Comparison of ENCODE assay signal across 8 mouse cellular contexts in genomic region chr11:89298285-89299010, GRCm38 (mm10). TPM values are rescaled to one million over a fixed set of nuclear protein-coding genes. Genes with fewer than 3 reads are reported as not detected.
DNase-seq lines count a peak whose midpoint lies in the region; ATAC-seq and TF ChIP-seq lines count a peak whose summit lies in the region.

No protein-coding gene starts in this region.

- ATAC-seq in limb, embryonic 11.5 days (ENCODE audit: insufficient number of reproducible peaks, low FRiP score, low TSS enrichment, low read depth), result peak; percentile 58; the same call in 1 of the 2 replicates

- DNase-seq in heart, adult 2 months, result peak; percentile 9 to 33
- DNase-seq in heart, adult 9 months (ENCODE audit: low spot score in 2 of 2), result no peak
- DNase-seq in CH12.LX (ENCODE audit: extremely low read depth), result no peak
- peak; percentile 90 for DNase-seq in embryo, embryonic 10 days (ENCODE audit: low spot score)
- DNase-seq in heart, postnatal 14 days, result peak; percentile 29 to 38
- peak; percentile 83 for DNase-seq in limb, embryonic 11.5 days (ENCODE audit: low spot score)
- no peak for DNase-seq in spleen, postnatal 36 days (ENCODE audit: low spot score in 2 of 2)

- no peak for TF ChIP-seq RAD21 in CH12.LX (IDR thresholded peaks at IDR 0.05; ENCODE audit: low read depth, low read length)

- no peak overlapping the region for H3K9ac ChIP-seq in heart, adult 2 months (ENCODE audit: low read depth, low read length)
- H3K9ac ChIP-seq in CH12.LX (ENCODE audit: insufficient read depth, low read depth), result no peak overlapping the region
- no peak overlapping the region; the same call in 1 of the 2 replicates for H3K9ac ChIP-seq in limb, embryonic 11.5 days (ENCODE audit: low read length)

- WGBS in heart, adult 2 months, result under 1% methylated on average over 50 of the region's 51 CpGs
- WGBS in limb, embryonic 11.5 days, result under 1% methylated on average over 51 of the region's 51 CpGs

- H3K4me3 ChIP-seq in heart, adult 2 months, result peak overlapping the region; percentile 37
- H3K4me3 ChIP-seq in CH12.LX (replicated peaks in 1 of 3; ENCODE audit: low read depth in 2 of 3, low read length in 2 of 3, poor library complexity in 1 of 3) (no peak overlapping the region), myocyte (peak overlapping the region; percentile 24)
- H3K4me3 ChIP-seq in limb, embryonic 11.5 days (ENCODE audit: low read depth, low read length), result peak overlapping the region; percentile 33

- intact Hi-C loops in heart, adult 2 months (cut with DNase I), result no loop called here
- intact Hi-C loops in heart, postnatal 14 days (cut with DNase I), result loop anchor here (5.0 kb wide), 1 partner anchor 311 kb away; no protein-coding TSS in a partner anchor

- no peaks in the 10 kb centered on the region for H3K36me3 ChIP-seq in heart, adult 2 months (ENCODE audit: control insufficient read depth, insufficient read depth, low read length)
- H3K36me3 ChIP-seq in CH12.LX (replicated peaks in 1 of 2; ENCODE audit: control insufficient read depth in 1 of 2, insufficient read depth in 1 of 2, low read length in 1 of 2) (no peaks in the 10 kb centered on the region), myocyte (ENCODE audit: control insufficient read depth, insufficient read depth) (no peaks in the 10 kb centered on the region)
- no peaks in the 10 kb centered on the region for H3K36me3 ChIP-seq in limb, embryonic 11.5 days (ENCODE audit: control insufficient read depth, insufficient read depth, low read length)

- H3K4me2 ChIP-seq in CH12.LX (ENCODE audit: insufficient read depth, low read depth, poor library complexity, severe bottlenecking) (peak overlapping the region; percentile 83), myocyte (ENCODE audit: low read depth) (peak overlapping the region; percentile 77)
- peak overlapping the region; percentile 67 for H3K4me2 ChIP-seq in limb, embryonic 11.5 days (ENCODE audit: low read depth, severe bottlenecking)

- no peak for TF ChIP-seq EP300 in heart, adult 2 months (IDR thresholded peaks at IDR 0.05; ENCODE audit: insufficient read depth, low read depth, low read length)
- no peak for TF ChIP-seq EP300 in CH12.LX (IDR thresholded peaks at IDR 0.05; ENCODE audit: low read length)

- H3ac ChIP-seq in myocyte (ENCODE audit: control insufficient read depth, insufficient read length), result peak overlapping the region; percentile 31

- peaks cover 16% of the 10 kb centered on the region for H3K27me3 ChIP-seq in heart, adult 2 months (ENCODE audit: control insufficient read depth, insufficient read depth, low read length)
- H3K27me3 ChIP-seq in CH12.LX (replicated peaks), result no peaks in the 10 kb centered on the region
- peaks cover 19% of the 10 kb centered on the region for H3K27me3 ChIP-seq in limb, embryonic 11.5 days (ENCODE audit: control insufficient read depth, insufficient read depth, low read length)
- no peaks in the 10 kb centered on the region for H3K27me3 ChIP-seq in myocyte (ENCODE audit: control insufficient read depth, insufficient read depth, insufficient read length)

- no peak overlapping the region for H3K27ac ChIP-seq in heart, adult 2 months
- no peak overlapping the region for H3K27ac ChIP-seq in CH12.LX (ENCODE audit: insufficient read depth, low read depth)
- no peak overlapping the region for H3K27ac ChIP-seq in limb, embryonic 11.5 days (replicated peaks; ENCODE audit: low read depth, low read length)

- in situ Hi-C loops in CH12.LX (cut with MboI; ENCODE audit: low pct_ligation_motif_present, low pct_unique_long_range_greater_than_20kb, low sequenced_read_pairs), result no loop called here

- peaks cover 14% of the 10 kb centered on the region for H3K9me3 ChIP-seq in CH12.LX (replicated peaks; ENCODE audit: low read length)
- no peaks in the 10 kb centered on the region for H3K9me3 ChIP-seq in limb, embryonic 11.5 days (ENCODE audit: control insufficient read depth, low read length)

- TF ChIP-seq POLR2A in heart, adult 2 months (IDR thresholded peaks at IDR 0.05; ENCODE audit: insufficient read depth, low read depth, low read length), result no peak
- TF ChIP-seq POLR2A in CH12.LX (IDR thresholded peaks at IDR 0.05; ENCODE audit: low read depth, low read length) (no peak), myocyte (IDR thresholded peaks at IDR 0.05; ENCODE audit: insufficient read length, low read depth) (peak; percentile 55)

- no peaks in the 10 kb centered on the region for H3K79me2 ChIP-seq in heart, adult 2 months (replicated peaks; ENCODE audit: control insufficient read depth, insufficient read depth, low read length)
- H3K79me2 ChIP-seq in CH12.LX (replicated peaks; ENCODE audit: control insufficient read depth, extremely low read depth, insufficient read depth, poor library complexity, severe bottlenecking), result no peaks in the 10 kb centered on the region
- H3K79me2 ChIP-seq in myocyte (ENCODE audit: control insufficient read depth, insufficient read depth), result no peaks in the 10 kb centered on the region

- dilution Hi-C loops in CH12.LX (cut with MboI; ENCODE audit: extremely low pct_ligation_motif_present, extremely low pct_unique_long_range_greater_than_20kb, low sequenced_read_pairs), result no loop called here

- TF ChIP-seq CTCF in heart, adult 2 months (IDR thresholded peaks at IDR 0.05), result peak; percentile 50
- peak in 1 of 2 experiments; percentile 22; a peak in 2 of 4 replicates for TF ChIP-seq CTCF in CH12.LX (conservative IDR thresholded peaks at IDR 0.05 in 1 of 2, IDR thresholded peaks at IDR 0.05 in 1 of 2; ENCODE audit: low read depth in 2 of 2, low read length in 2 of 2)

- no peaks in the 10 kb centered on the region for H3K4me1 ChIP-seq in heart, adult 2 months (ENCODE audit: control insufficient read depth, insufficient read depth, low read length)
- H3K4me1 ChIP-seq in CH12.LX (ENCODE audit: control insufficient read depth in 1 of 2, insufficient read depth in 2 of 2), result no peaks in the 10 kb centered on the region
- peaks cover 9% of the 10 kb centered on the region for H3K4me1 ChIP-seq in limb, embryonic 11.5 days (ENCODE audit: control insufficient read depth, insufficient read depth, low read length)

TF ChIP-seq in CH12.LX, 34 proteins besides CTCF, POLR2A, EP300 and RAD21:
- no peak for TF ChIP-seq CHD1 (IDR thresholded peaks at IDR 0.05; ENCODE audit: low read depth, low read length)
- TF ChIP-seq SMC3 (IDR thresholded peaks at IDR 0.05; ENCODE audit: low read depth, low read length), result 0 out of 2 replicates have a peak, but pooled peaks have one; percentile 2

TF ChIP-seq in myocyte, 11 proteins besides CTCF, POLR2A, EP300 and RAD21:
- TF ChIP-seq POLR2AphosphoS2 (IDR thresholded peaks at IDR 0.05; ENCODE audit: insufficient read length, low read depth) (peak; percentile 30), TCF12 (IDR thresholded peaks at IDR 0.05; ENCODE audit: insufficient read depth, poor library complexity, severe bottlenecking) (no peak)
TF ChIP-seq in myocyte: peak in this region for 1.

RNA-seq across cellular contexts. Expression of gene Nog, which starts 3.7 kb away (rescaled TPM):
- total RNA-seq in heart, adult 2 months (2021), result under 1 TPM; 0.18 to 0.20 TPM
- 0.18 and 0.39 TPM in 2 replicates for polyA plus RNA-seq in heart, adult 2 months (2012; rRNA removed)
- total RNA-seq in CH12.LX (2012; rRNA removed) (not detected in 2 replicates), CH12.LX (2014; rRNA removed) (not detected in 2 replicates)
- polyA plus RNA-seq in CH12.LX (2012; ENCODE audit: insufficient read length, low read depth) (not detected in 2 replicates), myocyte (2012; fragmentation: generic; extraction: Trizol) (3.7 TPM)
- under 1 TPM; 0.24 to 0.31 TPM for total RNA-seq in heart, postnatal 14 days (2021)
- 2.4 and 2.6 TPM in 2 replicates for polyA plus RNA-seq in limb, embryonic 11.5 days (2014; fragmentation: Nextera tagmentation; extraction: Ambion mirVana)

Comparison
In these comparisons a context has a peak if more than half of its experiments do, and no peak if none do; other contexts are left out.
1. DNase-seq: peak in heart, adult 2 months (2 of 2), embryo, embryonic 10 days (single experiment), heart, postnatal 14 days (2 of 2) and limb, embryonic 11.5 days (single experiment); none in heart, adult 9 months (0 of 2), CH12.LX (single experiment) and spleen, postnatal 36 days (0 of 2).
2. H3K4me3 ChIP-seq: peak in heart, adult 2 months (single experiment), limb, embryonic 11.5 days (single experiment) and myocyte (single experiment); none in CH12.LX (0 of 3).
3. Peak in every context shown above with its lines, with median percentiles within 50 percentile points of each other: H3K4me2 ChIP-seq.